Mouse (Mus musculus) A20 (cell line): ENCODE results near the gene Desi2.
A peak's percentile ranks its signal among the peaks of the same experiment; 100 is the strongest.
"Not testable (repeated sequence)": the region's sequence is repeated elsewhere in the genome, so short reads cannot be mapped to it uniquely, and the experiment has no call there.

Experiments used
- DNase-seq: peaks from one replicate; pipeline ENCODE4 v3.0.0-alpha.2; 2011; ENCODE audit warnings: low read depth, low spot score

The Desi2 gene

DNA sequence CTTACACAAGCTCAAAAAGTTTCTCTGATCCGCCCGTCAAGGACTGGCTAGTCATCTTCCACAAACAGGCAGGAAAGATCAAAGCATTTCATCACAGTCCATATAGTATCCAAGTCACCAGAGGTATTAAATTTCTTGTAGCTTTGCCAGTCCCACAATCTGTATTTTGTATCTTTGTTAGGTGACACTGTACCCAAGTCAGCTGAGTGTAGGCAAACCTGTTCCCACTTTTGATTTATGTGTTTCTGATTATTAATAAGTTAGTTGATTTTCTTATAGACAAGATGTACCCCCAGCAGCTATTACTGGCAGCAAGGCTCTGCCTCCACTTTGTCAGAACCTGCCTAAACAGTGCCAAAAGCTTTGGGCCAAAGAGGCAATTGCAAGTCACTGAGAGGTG is 71.6 kb downstream of the Desi2 start:
- DNase-seq, result no peak

- DNase-seq, result not testable (repeated sequence)
These were observed 78.2 kb downstream of the Desi2 start for GRCm38 (mm10) chr1:178265381-178265780.

DNA sequence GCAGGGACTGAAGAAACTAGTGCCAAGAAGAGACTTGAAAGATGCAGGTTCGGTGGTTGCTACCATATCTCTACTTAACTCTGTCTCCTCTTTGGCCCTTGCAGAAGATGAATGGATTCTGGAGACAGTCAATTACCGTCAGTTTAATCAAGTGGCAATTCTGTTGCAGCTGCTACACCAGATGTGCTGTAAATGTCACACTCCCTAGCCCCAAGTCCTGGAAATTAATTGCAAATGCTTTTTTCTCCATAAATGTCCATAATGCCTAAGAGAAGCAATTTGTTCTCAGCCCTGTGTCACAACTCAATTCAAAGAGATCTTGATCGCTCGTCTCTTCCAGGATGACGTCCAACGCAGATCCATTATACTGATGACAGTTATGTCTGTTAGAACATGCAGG is 83.4 kb downstream of the Desi2 start:
- DNase-seq, result no peak

- no peak for DNase-seq
These were observed 88.0 kb downstream of the Desi2 start for GRCm38 (mm10) chr1:178275174-178275730.

GRCm38 (mm10) chr1:178275738-178276053 is 88.5 kb downstream of the Desi2 start:
- no peak for DNase-seq

DNA sequence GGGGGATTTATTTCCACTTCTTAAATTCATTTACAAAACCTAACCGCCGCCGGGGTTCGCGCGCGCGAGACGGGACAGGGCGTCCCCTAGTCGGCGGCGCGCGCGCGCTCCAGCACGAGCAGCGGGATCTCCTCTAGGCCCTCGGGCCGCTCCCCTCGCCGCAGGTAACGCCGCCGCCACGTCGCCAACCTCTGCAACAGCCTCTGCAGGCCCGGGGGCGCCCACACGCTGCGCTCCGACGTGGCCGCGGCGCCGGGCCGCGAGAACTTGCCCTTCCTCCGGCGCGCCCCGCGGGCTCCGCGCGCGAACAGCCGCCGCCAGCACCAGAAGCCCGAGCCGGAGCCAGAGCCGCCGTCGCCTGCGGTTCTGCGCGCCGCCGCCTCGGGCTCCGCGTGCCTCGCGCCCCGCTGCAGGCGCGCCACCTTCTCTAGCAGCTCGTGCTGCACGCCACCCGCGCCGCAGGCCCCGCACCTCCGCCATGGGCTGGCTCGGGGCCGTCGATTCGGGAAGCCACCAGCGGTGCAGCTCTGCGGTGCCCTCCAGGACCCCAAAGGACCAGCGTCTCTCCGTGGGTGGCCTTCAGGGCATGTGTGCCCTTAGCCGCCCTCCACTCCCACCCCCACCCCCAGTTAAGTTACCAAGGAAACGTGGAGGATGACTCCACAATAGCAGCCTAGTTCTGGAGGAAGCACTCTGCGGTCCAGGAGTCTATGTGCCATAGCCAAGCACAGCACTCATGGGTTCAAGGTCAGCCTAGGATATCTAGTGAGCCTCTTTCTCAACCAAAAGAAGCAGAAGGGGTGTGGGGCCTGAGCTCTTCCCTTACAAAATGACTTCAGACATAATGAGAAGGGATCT is 89.1 kb downstream of the Desi2 start:
- no peak for DNase-seq

DNA sequence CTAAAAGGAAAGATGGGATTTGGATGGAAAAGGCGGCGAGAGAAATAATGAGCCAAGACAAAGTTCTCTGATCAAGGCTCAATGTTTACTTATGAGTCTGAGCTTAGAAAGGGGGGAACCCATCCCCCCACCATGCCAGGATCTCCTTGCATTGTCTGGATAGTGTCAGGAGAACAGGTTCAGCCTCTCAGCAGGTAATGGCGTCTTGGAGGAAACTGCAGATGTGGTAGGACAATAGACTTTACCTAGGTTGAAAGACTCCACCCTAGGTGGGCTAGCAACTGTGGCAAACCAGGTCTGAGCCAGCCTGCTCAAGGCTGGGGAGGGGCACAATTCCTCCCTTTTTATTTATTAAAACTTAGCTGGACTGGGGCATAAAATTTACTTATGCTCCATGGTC is 96.1 kb downstream of the Desi2 start:
- not testable (repeated sequence) for DNase-seq

DNA sequence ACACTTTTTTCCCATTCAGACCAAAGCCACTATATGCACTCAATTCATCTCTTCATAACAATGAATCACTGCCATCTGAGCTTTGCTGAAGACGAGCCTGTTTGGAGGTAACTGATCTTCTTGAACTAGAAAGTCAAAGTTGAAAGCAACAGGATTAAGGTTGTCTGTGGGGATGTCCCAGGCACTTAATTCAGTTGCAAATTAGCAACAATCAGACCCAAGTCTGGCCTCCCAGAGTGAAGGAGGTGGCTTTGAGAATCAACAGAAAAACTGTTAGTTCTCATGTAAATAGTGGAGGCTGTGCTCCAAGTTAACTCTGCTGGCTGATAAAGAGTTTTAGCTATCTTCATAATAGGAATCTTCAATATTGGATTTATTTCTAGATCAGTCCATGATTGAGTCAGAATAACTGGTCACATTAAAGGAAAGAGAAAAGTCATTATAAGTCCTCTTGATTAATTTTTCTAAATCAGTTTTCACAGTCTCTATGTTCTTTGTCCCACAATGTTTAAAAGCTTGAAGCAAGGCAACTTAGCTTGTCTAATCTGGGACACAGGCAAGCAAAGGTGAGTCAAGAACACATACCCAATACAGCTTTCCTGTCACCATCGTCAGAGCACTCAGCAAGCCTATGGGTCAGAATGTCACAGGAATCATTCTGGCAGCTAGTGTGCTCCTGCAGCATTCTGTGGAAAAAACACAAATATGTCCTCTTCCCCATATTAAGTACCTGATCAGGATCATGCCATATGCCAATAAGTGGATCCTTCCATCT is 96.9 kb downstream of the Desi2 start:
- no peak for DNase-seq

GRCm38 (mm10) chr1:178287601-178288176 is 100.5 kb downstream of the Desi2 start:
- no peak for DNase-seq

DNA sequence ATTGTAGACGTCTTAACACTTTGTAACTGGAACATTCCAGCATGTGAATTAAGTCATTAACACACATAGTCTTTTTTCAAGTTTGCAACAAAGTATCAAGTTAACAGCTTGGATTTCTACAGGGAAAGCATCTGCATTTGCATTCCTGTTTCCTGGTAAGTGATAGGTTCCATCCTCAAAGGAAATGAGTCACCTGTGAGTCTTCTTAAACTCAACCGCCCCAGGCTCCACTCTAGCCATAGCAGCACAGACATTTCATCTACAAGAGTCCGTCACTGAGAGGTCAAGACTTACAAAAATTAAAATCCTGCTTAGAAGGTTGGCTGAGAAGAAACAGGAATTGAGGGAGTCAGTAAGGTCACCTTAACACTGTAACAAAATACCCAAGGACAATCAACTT is 104.5 kb downstream of the Desi2 start:
- DNase-seq, result no peak

- no peak for DNase-seq
These were observed 106.8 kb downstream of the Desi2 start for GRCm38 (mm10) chr1:178294051-178294450.

DNA sequence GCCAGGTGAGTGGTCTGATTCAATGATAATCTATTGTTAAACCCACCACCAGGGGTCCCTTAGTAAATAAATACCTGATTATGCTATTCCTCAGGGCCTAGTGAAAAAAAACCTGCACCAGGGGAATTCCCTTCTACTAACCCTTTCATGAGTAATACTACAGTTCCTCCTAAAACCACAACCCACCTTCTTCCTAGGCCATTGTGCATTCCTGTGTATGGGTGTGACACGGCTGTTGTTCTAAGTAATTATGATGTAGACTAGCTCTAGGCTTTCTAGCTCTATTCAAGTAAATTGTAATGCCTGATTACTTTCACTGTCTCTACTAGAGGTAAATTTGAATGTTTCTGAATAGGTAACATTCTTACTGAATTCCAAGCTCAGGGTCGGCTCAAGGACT is 114.0 kb downstream of the Desi2 start:
- DNase-seq, result not testable (repeated sequence)

- peak; percentile 77 for DNase-seq
These were observed 116.2 kb downstream of the Desi2 start for GRCm38 (mm10) chr1:178303425-178303824.
